Mouse (Mus musculus): Measurements from ENCODE around the gene Cblb. TPM values are rescaled to one million over a fixed set of nuclear protein-coding genes. Genes with fewer than 3 reads are reported as not detected.

Gene Cblb
- 10 to 100 TPM; 10.3 to 16.6 (median 13.4) TPM for total RNA-seq (2022)

DNA sequence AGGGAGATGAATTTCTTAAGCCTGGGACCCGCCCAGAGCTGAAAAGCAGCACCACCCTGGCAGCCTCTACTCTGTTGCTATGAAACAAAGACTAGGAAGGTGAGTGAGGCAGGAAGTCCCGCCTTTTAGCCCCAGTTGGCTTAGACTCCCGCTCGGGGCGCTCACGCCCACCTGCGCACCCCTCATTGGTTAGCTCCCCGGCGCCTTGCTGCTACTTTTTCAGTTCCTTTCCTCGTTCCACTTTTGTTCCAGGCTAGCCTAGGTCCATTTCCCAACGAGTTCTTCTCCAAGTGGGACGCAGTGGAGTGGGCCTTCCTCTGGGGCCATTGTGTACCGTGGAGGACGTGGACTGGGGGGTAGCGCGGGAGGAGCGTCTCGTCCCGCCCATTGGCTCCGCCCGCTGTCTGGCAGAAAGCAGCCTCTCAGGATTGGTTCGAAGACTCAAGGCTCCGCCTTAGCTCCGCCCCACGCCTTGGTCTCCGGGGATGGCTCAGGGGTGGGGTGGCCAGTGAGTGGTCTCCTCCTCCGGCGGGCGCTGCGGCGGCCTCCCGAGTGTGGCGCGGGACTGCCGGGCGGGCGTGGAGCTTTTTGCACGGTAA, at the start of gene Cblb:
Gene Cblb (plus strand): TSS at position 135 of the 599 bp plus-strand sequence.
- DNase-seq (ENCODE audit: low spot score in 2 of 2) = peak; percentile 98

DNA sequence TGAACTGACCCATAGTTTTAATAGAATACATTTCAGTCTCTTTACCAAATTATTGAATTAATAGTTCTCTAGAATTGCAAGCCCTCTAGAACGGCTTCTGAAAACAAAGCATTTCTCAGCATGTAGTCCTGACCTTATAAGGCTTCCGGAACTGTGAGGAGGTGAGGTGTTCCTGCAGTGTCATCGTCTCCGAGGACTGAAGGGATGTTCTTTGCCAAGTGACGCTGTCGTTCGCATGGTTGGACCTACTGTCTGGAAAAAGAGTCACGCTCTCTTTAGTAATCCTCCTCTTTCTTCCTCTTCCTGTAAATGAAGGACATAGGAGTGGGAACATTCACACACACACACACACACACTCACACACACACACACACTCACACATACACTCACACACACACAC, 45.6 kb upstream of the Cblb start:
- no peak for DNase-seq (ENCODE audit: low spot score in 2 of 2)

GRCm38 (mm10) chr16:51986207-51986606, 44.8 kb upstream of the Cblb start:
- DNase-seq (ENCODE audit: low spot score in 2 of 2) = no peak

GRCm38 (mm10) chr16:51987085-51987620, 43.9 kb upstream of the Cblb start:
- DNase-seq (ENCODE audit: low spot score in 2 of 2) = no peak

GRCm38 (mm10) chr16:51988027-51988426, 43.0 kb upstream of the Cblb start:
- no peak for DNase-seq (ENCODE audit: low spot score in 2 of 2)

DNA sequence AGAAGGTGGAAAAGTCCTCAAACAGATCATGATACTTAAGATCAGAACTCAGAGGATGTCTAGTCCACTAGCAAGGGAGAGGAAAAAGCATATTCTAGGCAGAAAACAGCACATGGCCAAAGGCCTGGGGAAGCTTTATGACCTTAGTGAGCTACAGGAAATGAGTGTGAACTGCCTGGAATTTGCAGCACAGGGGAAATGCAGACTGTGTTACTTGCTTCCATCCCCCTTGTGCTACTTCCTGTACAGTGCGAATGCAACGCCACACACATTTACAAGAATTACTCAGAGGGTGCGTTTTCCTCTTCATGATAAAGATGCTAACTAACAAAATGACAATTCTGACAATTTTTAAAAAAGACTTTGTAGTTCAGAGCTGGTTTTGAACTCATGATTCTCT, 41.8 kb upstream of the Cblb start:
- no peak for DNase-seq (ENCODE audit: low spot score in 2 of 2)

GRCm38 (mm10) chr16:52000043-52000442, 31.0 kb upstream of the Cblb start:
- DNase-seq (ENCODE audit: low spot score in 2 of 2) = no peak

- no peak for DNase-seq (ENCODE audit: low spot score in 2 of 2)
Observed at GRCm38 (mm10) chr16:52000801-52001200, 30.2 kb upstream of the Cblb start.

GRCm38 (mm10) chr16:52007006-52007405, 24.0 kb upstream of the Cblb start:
- DNase-seq (ENCODE audit: low spot score in 2 of 2) = no peak

DNA sequence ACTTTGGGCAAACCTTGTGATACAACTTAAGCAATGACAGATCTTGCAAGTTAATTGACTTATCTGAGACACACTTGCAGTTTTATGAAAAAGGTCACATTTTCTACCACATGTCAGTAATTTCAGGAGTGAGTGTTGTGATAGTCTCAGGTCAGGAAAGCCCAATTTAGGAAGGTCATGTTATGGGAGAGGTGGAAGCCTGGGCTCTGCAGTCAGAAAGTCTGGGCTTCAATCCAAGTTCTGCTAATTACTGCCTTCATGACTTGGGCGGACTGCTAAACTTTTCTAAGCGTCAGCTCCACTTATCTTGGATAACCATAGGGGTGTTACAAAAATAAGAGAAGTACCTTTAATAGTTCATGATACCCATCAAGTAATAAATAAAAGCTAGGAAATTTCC, 22.6 kb upstream of the Cblb start:
- DNase-seq (ENCODE audit: low spot score in 2 of 2) = no peak

DNA sequence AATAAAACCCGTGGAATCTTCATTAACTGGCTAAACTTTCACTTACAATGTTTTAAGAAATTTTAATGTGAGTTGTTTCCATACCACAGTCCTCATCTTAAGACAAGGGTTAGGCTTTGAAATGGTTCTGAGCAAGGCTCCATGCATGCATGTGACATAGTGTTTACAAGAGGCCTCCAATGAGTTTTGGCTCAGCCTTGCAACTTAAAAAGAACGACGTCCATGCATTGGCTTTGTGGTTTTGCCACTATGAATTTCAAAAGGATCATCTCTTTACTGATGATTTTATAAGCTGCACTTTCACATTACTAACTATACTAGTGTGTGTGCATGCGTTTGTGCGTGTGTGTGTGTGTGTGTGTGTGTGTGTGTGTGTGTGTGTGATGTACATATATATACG, 21.6 kb upstream of the Cblb start:
- DNase-seq (ENCODE audit: low spot score in 2 of 2) = no peak

- no peak for DNase-seq (ENCODE audit: low spot score in 2 of 2)
Observed at GRCm38 (mm10) chr16:52012984-52013383, 18.0 kb upstream of the Cblb start.

DNA sequence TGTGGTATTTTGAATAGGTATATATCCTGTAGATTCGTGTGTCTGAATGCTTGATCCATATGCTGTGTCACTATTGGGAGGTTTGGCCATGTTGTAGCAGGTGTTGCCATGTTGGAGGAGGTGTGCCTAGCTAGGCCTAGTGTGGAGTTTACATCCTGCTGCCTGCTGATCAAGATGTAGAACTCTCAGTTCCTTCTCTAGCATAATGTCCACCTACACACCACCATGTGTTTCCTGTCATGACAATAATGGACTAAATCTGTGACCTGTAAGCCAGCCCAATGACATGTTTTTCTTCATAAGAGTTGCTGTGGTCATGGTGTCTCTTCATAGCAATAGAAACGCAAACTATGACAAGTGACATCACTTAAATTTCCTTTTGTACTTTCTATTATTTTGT, 17.2 kb upstream of the Cblb start:
- DNase-seq (ENCODE audit: low spot score in 2 of 2) = no peak

GRCm38 (mm10) chr16:52023417-52023816, 7.6 kb upstream of the Cblb start:
- no peak for DNase-seq (ENCODE audit: low spot score in 2 of 2)

- DNase-seq (ENCODE audit: low spot score in 2 of 2) = no peak
Observed at GRCm38 (mm10) chr16:52027326-52027725, 3.7 kb upstream of the Cblb start.

DNA sequence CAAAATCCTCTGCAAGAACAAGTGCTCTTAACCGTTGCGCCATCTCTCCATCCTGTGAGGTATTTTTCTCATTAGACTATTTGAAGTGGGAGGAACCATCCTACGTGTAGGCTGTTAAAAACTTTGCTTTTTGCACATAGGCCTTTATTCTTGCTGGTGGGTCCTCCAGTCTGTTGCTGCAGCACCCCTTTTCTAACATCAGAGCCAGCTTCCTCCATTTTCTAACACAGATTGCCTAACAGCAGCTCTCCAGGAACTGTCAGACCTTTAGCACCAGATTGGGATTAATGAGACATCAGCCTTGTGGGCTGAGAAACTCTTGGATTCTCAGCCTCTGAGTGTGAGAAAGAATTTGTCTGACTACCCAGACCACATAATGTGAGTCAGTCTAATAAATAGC, 2.0 kb upstream of the Cblb start:
- DNase-seq (ENCODE audit: low spot score in 2 of 2) = no peak

DNA sequence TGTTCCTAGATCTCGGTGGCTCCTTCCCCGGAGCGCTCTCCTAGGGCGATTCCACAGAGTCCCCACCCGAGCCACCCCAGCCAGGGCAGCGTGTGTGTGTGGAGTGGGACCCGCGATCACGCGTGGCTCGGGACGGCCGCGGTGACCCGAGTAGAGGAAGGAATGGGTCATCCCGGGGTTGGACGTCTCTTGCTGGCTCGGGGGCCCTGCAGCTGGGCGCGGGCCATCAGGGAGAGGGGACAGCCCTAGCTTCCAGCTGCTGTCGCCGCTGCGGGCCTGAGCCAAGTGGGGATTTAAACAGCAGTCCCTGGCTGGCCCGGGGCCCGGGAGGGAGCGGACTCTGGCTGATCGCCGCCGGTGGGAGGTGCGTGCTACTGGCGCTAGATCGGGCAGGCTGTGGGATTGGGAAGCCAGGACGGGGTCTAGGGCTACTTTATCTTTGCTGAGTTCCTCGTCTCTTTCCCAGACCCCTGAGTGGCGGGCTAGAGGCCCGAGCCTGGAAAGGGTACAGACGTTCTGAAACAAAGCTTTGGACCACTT, 757 bp downstream of the Cblb start:
- DNase-seq (ENCODE audit: low spot score in 2 of 2) = peak; percentile 94 to 95

GRCm38 (mm10) chr16:52032376-52033330, 1.6 kb downstream of the Cblb start:
- no peak for DNase-seq (ENCODE audit: low spot score in 2 of 2)

DNA sequence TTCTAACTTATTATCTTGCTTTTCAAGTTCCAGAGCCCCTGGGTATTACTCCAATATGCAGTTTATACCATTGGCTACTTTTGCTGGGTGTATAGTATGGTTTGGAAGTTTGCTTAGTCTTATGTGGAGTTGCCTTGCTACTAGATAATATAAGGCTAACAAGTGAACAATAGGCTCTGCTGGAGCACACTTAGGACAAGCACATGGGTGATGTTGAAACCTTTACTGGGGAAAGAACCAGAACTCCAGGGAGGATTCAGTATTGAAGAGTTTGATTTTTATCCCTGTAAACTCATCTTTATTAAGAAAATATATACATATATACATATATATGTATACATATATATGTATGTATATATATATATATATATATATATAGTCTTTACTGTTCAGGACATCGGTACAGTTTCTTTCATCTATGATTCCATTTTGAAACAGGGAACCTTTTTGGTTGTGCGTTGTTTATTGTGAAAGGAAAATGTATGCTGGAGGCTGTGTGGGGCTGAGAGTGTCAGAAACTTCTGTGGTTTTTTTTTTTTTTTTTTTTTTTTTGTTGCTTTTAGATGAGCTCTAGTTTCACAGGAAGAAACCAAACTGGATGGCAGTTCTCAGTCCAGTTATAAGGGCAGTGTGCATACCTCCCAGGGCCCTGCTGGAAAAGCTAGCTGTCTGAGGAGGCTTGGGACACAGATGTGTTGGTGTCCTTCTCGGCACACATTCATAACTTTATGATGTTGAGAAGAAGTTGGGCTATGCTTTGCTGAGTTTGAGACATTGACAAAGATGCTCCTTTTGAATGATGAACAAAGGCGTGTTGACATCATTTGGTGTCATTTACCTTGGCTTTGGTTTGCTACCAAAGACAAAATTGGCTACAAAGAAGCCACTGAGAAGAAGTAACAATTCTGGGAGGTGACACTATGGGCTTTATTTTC, 2.6 kb downstream of the Cblb start:
- DNase-seq (ENCODE audit: low spot score in 2 of 2) = no peak

DNA sequence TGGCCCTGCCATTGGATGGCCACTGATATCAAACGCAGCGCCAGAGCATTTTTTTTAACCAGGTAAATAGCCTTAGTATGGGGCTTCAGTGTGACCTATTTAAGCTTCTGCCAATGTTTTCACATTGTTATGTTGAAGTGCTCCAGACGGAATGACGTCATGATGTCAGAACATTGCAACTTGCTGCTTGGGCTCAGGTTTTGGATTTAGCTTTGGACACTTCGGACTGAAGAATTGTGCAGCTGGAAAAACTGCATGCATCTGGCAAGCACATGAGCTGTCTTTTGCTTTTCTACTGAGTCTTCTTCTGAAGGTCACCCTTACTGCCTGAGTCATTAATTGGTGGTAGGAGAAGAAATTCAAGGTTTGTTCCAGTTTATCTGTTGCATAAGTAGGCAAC, 3.3 kb downstream of the Cblb start:
- no peak for DNase-seq (ENCODE audit: low spot score in 2 of 2)

DNA sequence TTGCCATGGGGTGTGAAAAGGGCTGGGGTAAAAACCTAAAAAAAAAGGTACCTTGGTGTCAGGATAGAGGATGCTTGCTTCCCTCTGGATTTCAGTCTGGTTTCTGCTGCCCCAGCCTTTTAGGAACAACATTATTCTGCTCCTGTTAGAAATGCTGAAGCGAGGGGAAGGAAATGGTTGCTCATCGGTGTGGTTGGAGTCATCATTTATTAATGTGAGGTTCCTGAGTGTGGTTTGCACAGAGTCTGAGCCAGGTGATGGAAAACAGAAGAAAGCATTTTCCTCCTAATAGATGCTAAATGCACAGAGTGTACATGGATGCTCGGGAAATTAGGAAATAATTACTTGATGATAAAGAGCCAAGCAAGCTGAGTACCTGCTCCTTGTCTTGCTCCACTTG, 5.3 kb downstream of the Cblb start:
- DNase-seq (ENCODE audit: low spot score in 2 of 2) = no peak

Data from gastrocnemius, adult 8-10 months (tissue).